Mouse (Mus musculus) embryonic facial prominence, embryonic 12.5 days (tissue): ENCODE results near the gene Vip. TPM values are rescaled to one million over a fixed set of nuclear protein-coding genes. Genes with fewer than 3 reads are reported as not detected.

Source experiments
- ATAC-seq: fragments of 200-750 bp; cut with Nextera tagmentation; 2 replicates; pipeline ENCODE4 v1.8.0; 2017; ENCODE audit not compliant: insufficient number of reproducible peaks, insufficient read depth, low FRiP score, low TSS enrichment
- H3K27ac ChIP-seq: fragments of 300-500 bp; sonication (generic); 2 replicates; pipeline ENCODE4 v1.5.1; 2016; ENCODE audit warnings: mild to moderate bottlenecking
- H3K27me3 ChIP-seq: fragments of 300-500 bp; sonication (generic); 2 replicates; pipeline ENCODE4 v1.6.1; 2016; ENCODE audit warnings: mild to moderate bottlenecking, moderate library complexity
- H3K36me3 ChIP-seq: fragments of 300-500 bp; sonication (generic); 2 replicates; pipeline ENCODE4 v1.6.1; 2016; ENCODE audit warnings: mild to moderate bottlenecking
- H3K4me1 ChIP-seq: fragments of 300-500 bp; sonication (generic); 2 replicates; pipeline ENCODE4 v1.6.1; 2016
- H3K4me2 ChIP-seq: fragments of 300-500 bp; sonication (generic); replicated peaks from 2 replicates; pipeline ENCODE4 v1.6.1; 2016; ENCODE audit warnings: mild to moderate bottlenecking, moderate library complexity
- H3K4me3 ChIP-seq: fragments of 300-500 bp; sonication (generic); 2 replicates; pipeline ENCODE4 v1.5.1; 2016; ENCODE audit warnings: mild to moderate bottlenecking
- H3K9ac ChIP-seq: fragments of 300-500 bp; sonication (generic); 2 replicates; pipeline ENCODE4 v1.6.1; 2016; ENCODE audit warnings: mild to moderate bottlenecking, moderate library complexity
- H3K9me3 ChIP-seq: fragments of 300-500 bp; sonication (generic); 2 replicates; pipeline ENCODE4 v1.6.1; 2016; ENCODE audit warnings: mild to moderate bottlenecking, moderate library complexity
- WGBS: fragments of 180-500 bp; shearing (Covaris S2); methylation state at CpG from one replicate; pipeline ENCODE4 v1.1.7; 2016; 5-methylcytosine and 5-hydroxymethylcytosine counted together
- polyA plus RNA-seq: library from polyadenylated mRNA; unstranded; fragments of >200 nt; fragmentation: Nextera tagmentation; extraction: Ambion mirVana; gene quantifications from 2 replicates; pipeline ENCODE4 v1.2.1, GENCODE M21; 2016

Vip gene
- polyA plus RNA-seq, result 0.29 TPM in 1 of 2 replicates, not detected in the other

DNA sequence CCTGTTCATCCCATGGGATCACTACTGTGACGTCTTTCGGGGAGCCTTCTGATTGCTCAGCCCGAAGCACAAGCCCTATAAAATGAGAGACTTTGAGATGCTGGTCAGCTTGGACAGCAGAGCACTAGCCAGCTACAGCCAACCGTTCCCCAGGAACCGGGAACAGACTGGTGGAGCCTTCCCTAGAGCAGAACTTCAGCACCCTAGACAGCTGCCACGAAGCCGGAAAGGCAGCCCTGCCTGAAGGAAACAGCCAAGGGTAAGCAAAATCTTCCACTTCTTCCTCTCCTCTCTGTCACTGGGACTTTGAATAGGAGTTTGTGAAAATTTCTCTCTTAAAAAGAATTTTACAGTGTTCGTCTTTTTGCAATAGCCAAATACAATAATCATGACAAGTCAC is at the start of gene Vip:
Gene Vip (plus strand): TSS at position 107 of the 400 bp plus-strand sequence.
- Histone ChIP-seq H3K4me1 (no peaks in the 10 kb centered on the region), H3K27me3 (no peaks in the 10 kb centered on the region), H3K9ac (no peak within 1 kb of the TSS), H3K27ac (no peak within 1 kb of the TSS), H3K4me2 (no peak within 1 kb of the TSS), H3K36me3 (no peaks in the 10 kb centered on the region), H3K9me3 (no peaks in the 10 kb centered on the region), H3K4me3 (no peak within 1 kb of the TSS)
- WGBS, result 32% methylated on average over 8 of the region's 8 CpGs
- ATAC-seq, result no peak

DNA sequence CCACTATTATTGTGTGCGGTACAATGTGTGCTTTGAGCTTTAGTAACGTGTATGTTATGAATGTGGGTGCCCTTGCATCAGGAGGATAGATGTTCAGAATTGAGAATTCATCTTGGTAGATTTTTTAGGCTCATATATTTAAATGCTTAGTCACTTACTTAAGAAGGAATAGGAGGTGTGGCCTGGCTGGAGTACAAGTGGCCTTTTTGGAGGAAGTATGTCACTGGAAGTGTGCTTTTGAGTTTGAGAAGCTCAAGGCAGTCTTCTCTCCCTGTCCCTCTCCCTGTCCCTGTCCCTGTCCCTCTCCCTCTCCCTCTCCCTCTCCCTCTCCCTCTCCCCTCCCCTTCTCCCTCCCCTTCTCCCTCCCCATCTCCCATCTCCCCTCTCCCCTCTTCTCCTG is 48.0 kb upstream of the Vip start:
- no peaks in the 10 kb centered on the region for H3K36me3 ChIP-seq
- no peaks in the 10 kb centered on the region for H3K27me3 ChIP-seq
- no peaks in the 10 kb centered on the region for H3K9me3 ChIP-seq
- no peak overlapping the region for H3K4me2 ChIP-seq
- H3K4me1 ChIP-seq, result no peaks in the 10 kb centered on the region
- H3K4me3 ChIP-seq, result no peak overlapping the region
- no peak overlapping the region for H3K27ac ChIP-seq
- no peak for ATAC-seq
- no peak overlapping the region for H3K9ac ChIP-seq
- 83% methylated on average over 2 of the region's 2 CpGs for whole genome bisulfite sequencing

DNA sequence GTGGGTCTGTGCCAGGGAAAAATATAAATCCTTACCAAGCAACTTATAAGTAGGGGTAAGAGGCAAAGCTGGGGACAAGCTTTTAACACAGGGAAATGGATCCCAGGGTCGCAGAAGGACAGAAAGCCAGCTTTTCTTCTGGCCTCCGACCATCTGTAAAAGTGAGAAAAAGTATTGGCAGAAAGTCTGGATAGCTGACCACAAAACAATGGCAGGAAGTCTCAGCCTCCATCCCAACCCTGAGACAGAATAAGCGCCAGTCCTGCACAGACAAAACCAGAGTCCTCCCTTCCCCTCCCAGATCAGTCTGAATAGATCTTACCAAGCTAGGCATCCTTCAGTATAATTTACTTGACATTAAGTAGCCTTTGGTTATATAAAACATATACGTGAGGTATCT is 47.0 kb upstream of the Vip start:
- no peak for ATAC-seq
- H3K9me3 ChIP-seq, result no peaks in the 10 kb centered on the region
- no peak overlapping the region for H3K27ac ChIP-seq
- H3K4me2 ChIP-seq, result no peak overlapping the region
- no peak overlapping the region for H3K9ac ChIP-seq
- 88% methylated on average over 4 of the region's 4 CpGs for whole genome bisulfite sequencing
- H3K4me1 ChIP-seq, result no peaks in the 10 kb centered on the region
- H3K36me3 ChIP-seq, result no peaks in the 10 kb centered on the region
- H3K27me3 ChIP-seq, result no peaks in the 10 kb centered on the region
- H3K4me3 ChIP-seq, result no peak overlapping the region

DNA sequence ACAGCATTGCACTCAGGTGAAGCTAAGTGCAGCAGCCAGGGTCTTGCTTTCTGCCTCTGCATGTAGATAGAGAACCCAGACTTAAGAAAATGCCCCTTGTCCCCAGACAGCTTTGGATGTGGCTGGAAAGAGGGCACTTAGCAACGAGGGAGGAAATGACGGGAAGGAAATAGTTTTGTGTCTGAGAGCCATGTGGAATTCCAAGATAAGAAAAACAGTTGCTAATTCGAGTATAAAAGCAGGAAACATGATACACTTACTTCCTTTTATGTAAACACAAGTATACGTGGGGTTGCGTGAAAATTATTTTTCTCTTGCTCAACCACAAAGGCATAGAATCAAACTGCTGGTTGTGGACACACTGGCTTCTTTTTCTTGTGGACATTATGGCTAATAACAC is 45.6 kb upstream of the Vip start, which contains the start of gene Myct1:
Gene Myct1 (plus strand): TSS at position 312 of the 400 bp plus-strand sequence.
- no peaks in the 10 kb centered on the region for H3K36me3 ChIP-seq
- H3K4me1 ChIP-seq, result no peaks in the 10 kb centered on the region
- H3K4me2 ChIP-seq, result no peak within 1 kb of the TSS
- no peak for ATAC-seq
- H3K27me3 ChIP-seq, result no peaks in the 10 kb centered on the region
- no peak within 1 kb of the TSS for H3K9ac ChIP-seq
- 18% methylated on average over 5 of the region's 5 CpGs for WGBS
- H3K4me3 ChIP-seq, result no peak within 1 kb of the TSS
- no peaks in the 10 kb centered on the region for H3K9me3 ChIP-seq
- no peak within 1 kb of the TSS for H3K27ac ChIP-seq

DNA sequence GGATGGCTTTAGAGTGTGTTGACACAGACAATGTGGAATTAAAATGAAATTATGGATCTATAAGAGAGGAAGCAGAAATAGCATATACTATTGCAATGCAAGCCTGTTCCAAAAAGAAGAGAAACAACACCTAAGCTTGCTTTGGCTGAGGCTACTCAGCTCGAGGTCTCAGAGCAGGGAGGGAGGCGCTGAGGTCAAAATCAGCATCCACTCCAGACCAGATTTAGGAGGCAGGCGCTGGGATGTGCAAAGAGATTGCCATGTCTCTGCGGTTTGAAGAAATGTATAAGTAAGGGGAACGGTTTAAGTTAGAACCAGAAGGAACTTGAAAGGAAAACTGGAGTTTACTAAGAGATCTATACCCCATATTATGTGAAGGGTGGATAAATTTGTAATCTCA is 44.6 kb upstream of the Vip start:
- Histone ChIP-seq H3K27ac (no peak overlapping the region), H3K27me3 (no peaks in the 10 kb centered on the region), H3K9ac (no peak overlapping the region), H3K4me1 (no peaks in the 10 kb centered on the region), H3K4me3 (no peak overlapping the region), H3K36me3 (no peaks in the 10 kb centered on the region), H3K4me2 (no peak overlapping the region), H3K9me3 (no peaks in the 10 kb centered on the region)
- ATAC-seq, result no peak
- 74% methylated on average over 5 of the region's 5 CpGs for WGBS

DNA sequence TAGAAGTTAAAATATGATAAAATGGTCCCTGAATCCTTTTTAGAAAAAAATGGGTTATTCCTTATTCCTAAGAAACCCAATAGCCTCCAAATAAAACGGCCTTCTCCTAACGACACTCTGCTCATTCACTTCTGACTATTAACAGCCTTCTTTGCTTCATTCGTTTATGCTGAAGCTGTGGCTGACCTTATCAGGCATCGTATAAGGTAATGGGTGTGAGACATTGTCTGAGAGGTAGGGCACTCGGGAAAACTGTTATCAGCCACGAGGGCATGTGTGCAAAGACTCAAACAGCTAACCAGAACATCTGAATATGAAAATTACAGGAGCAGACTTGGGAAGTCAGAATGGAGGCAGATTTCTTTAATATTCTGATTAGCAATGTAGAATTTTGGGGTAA is 42.5 kb upstream of the Vip start:
- H3K27ac ChIP-seq, result no peak overlapping the region
- no peaks in the 10 kb centered on the region for H3K9me3 ChIP-seq
- H3K9ac ChIP-seq, result no peak overlapping the region
- H3K4me2 ChIP-seq, result no peak overlapping the region
- H3K27me3 ChIP-seq, result no peaks in the 10 kb centered on the region
- WGBS, result 71% methylated on average over 6 of the region's 6 CpGs
- ATAC-seq, result no peak
- H3K36me3 ChIP-seq, result no peaks in the 10 kb centered on the region
- H3K4me1 ChIP-seq, result no peaks in the 10 kb centered on the region
- H3K4me3 ChIP-seq, result no peak overlapping the region

DNA sequence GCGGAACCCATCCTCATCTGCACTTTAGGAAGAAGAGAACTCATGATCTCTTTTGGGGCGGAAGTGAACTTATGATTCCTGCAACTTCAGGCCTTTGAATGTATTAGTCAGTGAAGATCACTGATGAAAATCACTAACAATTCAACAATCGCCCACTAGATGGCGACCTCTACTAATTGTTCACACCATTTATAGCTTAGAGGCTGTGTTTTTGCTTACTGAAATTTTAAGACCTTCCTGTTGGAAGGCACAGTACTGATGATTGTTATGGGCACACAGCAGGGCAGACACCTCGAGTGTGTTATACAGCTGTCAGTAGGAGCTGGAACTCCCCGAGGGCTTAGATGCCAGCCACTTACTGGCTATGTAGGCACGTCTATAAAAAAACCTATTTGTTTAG is 38.9 kb upstream of the Vip start:
- 22% methylated on average over 7 of the region's 7 CpGs for WGBS
- H3K9ac ChIP-seq, result no peak overlapping the region
- H3K4me1 ChIP-seq, result no peaks in the 10 kb centered on the region

DNA sequence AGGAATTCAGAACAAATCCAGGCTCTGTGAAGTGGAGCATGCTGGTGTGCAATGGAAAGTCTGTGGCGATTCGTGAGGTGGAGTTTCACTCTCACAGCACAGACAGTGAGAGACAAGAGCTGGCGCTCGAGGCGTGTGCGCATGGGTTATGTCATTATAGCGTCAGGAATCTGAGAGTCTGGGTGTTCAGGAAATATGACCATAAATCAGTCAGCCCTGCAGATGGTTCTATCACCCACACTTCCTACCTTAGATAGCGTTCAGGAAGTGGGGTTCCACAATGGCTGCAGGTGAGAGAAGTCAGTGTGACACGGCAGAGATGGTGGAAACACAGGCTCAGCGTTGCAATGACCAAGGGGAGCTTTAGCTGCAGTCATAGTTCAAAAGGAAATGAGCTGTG is 35.5 kb upstream of the Vip start:
- Histone ChIP-seq H3K27ac (no peak overlapping the region), H3K9me3 (no peaks in the 10 kb centered on the region), H3K4me1 (no peaks in the 10 kb centered on the region), H3K36me3 (no peaks in the 10 kb centered on the region), H3K9ac (no peak overlapping the region), H3K4me3 (no peak overlapping the region), H3K27me3 (no peaks in the 10 kb centered on the region), H3K4me2 (no peak overlapping the region)
- no peak for ATAC-seq
- WGBS, result 83% methylated on average over 10 of the region's 10 CpGs

More for the DNA sequence above, 38.9 kb upstream of the Vip start:
- Histone ChIP-seq H3K27me3 (no peaks in the 10 kb centered on the region), H3K27ac (no peak overlapping the region), H3K4me2 (no peak overlapping the region), H3K9me3 (no peaks in the 10 kb centered on the region), H3K4me3 (no peak overlapping the region), H3K36me3 (no peaks in the 10 kb centered on the region)
- peak; percentile 52; the same call in 1 of the 2 replicates for ATAC-seq

DNA sequence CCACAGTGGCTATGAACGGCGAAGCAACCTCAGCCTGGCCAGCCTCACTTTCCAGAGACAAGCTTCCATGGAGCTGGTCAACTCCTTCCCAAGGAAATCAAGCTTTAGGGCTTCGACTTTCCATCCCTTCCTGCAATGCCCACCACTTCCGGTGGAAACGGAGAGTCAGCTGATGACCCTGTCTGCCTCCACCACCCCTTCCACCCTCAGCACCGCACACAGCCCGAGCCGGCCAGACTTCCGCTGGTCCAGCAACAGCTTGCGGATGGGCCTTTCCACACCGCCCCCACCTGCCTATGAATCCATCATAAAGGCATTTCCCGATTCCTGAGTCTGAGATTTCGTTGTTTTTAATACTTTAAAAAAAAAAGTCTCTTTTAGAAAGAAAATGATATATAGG is 34.6 kb upstream of the Vip start:
- 87% methylated on average over 13 of the region's 13 CpGs for WGBS

DNA sequence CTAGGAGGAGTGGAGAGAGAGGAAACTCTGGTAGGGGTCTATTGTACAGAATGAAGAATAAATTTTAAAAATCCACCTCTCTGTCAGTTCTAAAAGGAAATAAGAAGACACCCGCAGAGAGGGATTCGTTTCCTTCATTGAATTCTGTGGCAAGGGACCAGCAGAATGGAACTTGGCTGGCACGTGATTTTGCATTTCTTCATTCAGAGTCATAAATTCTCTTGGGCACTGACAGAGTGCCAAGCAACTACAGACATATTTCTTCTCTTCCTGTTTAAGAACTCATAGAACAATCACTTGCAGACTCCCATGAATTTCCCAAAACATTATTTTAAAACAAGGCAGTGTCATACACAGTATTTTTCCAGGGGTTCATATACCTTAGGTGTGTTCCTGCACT is 30.1 kb upstream of the Vip start:
- H3K4me1 ChIP-seq, result no peaks in the 10 kb centered on the region
- 86% methylated on average over 3 of the region's 3 CpGs for WGBS
- no peak overlapping the region for H3K4me3 ChIP-seq
- H3K9me3 ChIP-seq, result no peaks in the 10 kb centered on the region
- no peaks in the 10 kb centered on the region for H3K36me3 ChIP-seq
- no peak overlapping the region for H3K4me2 ChIP-seq
- H3K27me3 ChIP-seq, result no peaks in the 10 kb centered on the region
- no peak overlapping the region for H3K9ac ChIP-seq
- no peak for ATAC-seq
- no peak overlapping the region for H3K27ac ChIP-seq

More for the DNA sequence above, 34.6 kb upstream of the Vip start:
- Histone ChIP-seq H3K4me2 (no peak overlapping the region), H3K4me1 (no peaks in the 10 kb centered on the region), H3K27me3 (no peaks in the 10 kb centered on the region), H3K4me3 (no peak overlapping the region), H3K27ac (no peak overlapping the region), H3K9ac (no peak overlapping the region), H3K36me3 (no peaks in the 10 kb centered on the region), H3K9me3 (no peaks in the 10 kb centered on the region)
- no peak for ATAC-seq

DNA sequence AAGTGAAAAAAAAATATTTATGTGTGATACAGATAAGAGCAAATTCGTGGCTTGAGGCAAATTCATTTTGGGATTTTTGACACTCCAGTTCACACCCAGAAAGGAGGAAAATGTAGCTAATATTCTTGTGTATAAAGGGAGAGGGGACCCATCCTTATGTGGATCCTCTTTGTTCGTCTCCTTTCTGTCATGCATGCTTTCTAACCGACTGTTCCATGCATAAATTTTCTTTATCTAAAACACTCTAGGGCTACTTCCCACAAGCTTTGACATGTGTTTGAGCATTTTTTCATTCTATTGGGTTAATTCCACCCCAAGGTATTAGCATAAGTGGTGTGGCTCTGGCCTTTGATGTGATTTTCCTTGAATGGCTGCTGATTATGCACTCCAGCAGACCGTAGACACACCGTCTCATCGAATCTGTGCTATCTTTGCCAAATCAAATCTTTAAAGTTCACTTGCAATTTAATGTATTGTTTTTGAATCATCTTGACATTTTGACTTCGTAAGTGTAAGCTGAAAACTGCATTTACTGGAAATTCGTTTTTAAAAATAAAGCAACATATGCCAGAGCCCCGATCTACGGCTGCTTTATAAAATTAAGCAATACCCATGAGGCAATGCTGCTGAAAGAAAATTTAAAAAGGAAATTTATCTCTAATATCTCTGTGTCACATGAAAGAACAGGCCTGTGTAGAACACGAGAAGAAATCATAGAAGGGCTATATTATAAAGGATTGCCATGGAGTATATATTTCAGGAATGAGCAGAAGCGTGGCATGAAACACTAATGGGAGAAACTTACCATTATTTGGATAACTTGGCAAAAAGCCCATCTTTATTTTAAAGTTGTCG is 23.6 kb upstream of the Vip start:
- Histone ChIP-seq H3K4me1 (no peaks in the 10 kb centered on the region), H3K4me3 (no peak overlapping the region), H3K4me2 (no peak overlapping the region), H3K9me3 (no peaks in the 10 kb centered on the region), H3K27ac (no peak overlapping the region), H3K27me3 (no peaks in the 10 kb centered on the region), H3K9ac (no peak overlapping the region), H3K36me3 (no peaks in the 10 kb centered on the region)
- ATAC-seq, result no peak
- WGBS, result 73% methylated on average over 13 of the region's 13 CpGs

DNA sequence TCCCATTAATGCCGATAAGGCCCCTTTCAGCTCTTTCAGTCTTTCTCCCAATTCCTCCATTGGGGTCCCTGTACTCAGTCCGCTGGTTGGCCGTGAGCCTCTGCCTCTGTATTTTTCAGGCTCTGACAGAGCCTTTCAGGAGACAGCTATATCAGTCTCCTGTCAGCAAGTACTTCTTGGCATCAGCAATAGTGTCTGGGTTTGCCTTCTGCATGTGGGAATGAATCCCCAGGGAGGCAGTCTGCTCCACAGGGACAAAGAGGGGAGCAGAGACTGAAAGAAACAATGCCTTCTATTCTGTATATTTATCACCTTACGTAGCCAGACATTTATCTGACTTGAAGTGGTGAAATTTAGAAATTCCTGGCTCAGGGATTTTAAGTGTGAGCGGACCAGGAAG is 12.8 kb upstream of the Vip start:
- no peak for ATAC-seq
- no peaks in the 10 kb centered on the region for H3K4me1 ChIP-seq
- no peak overlapping the region for H3K9ac ChIP-seq
- H3K4me3 ChIP-seq, result no peak overlapping the region
- no peak overlapping the region for H3K4me2 ChIP-seq
- H3K27me3 ChIP-seq, result no peaks in the 10 kb centered on the region
- H3K27ac ChIP-seq, result no peak overlapping the region
- WGBS, result 77% methylated on average over 5 of the region's 5 CpGs
- no peaks in the 10 kb centered on the region for H3K36me3 ChIP-seq
- no peaks in the 10 kb centered on the region for H3K9me3 ChIP-seq
